Mouse (Mus musculus) thymus, postnatal 0 days (tissue): ENCODE data around the gene Smim14. TPM values are rescaled to one million over a fixed set of nuclear protein-coding genes. Genes with fewer than 3 reads are reported as not detected.

Experiments
- DNase-seq: peaks from one replicate; pipeline ENCODE4 v3.0.0-alpha.2; 2015; ENCODE audit warnings: low spot score
- polyA plus RNA-seq: library from polyadenylated mRNA; unstranded; fragments of >200 nt; fragmentation: Nextera tagmentation; extraction: Ambion mirVana; gene quantifications from 2 replicates; pipeline ENCODE4 v1.2.1, GENCODE M21; 2015

The Smim14 gene
- polyA plus RNA-seq, 1 experiment from 2014 or later, result 218 TPM

DNA sequence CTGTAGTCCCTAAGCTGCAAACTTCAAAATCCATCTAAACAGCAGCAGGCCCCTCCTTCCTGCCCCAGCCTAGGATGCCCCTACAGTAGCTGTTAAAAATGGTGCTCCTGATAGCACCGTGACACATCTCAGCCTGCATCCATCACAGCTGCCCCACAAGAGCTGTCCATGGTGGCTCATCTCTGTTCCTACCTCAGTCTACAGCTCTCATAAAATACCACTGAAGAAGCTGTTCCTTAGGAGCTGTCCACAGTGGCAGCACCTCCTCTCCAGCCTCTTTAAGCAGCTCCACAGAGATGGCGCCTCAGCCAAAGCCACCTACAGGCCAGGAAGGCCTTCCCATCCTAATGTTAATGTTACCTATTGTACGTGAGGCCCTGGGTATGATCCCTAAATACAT lies 70.1 kb downstream of the Smim14 start:
- no peak for DNase-seq

DNA sequence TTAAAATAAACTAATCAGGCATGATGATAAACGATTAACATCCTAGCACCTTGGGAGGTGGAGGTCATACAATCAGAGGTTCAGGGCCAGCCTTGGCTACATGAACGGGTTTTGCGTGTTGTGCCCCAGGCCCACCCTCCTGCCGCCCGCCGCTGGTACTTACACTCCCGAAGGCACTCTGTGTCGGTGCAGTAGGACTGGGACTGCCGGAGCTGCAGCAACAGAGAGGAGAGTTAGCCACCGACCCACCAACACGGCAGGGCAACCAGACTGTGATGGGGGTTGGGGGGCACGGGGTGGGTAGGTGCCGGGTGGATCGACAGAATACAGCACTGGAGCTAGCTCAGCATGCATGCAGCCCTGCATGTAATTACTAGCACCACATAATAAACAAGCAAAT lies 76.6 kb downstream of the Smim14 start:
- DNase-seq, result no peak

DNA sequence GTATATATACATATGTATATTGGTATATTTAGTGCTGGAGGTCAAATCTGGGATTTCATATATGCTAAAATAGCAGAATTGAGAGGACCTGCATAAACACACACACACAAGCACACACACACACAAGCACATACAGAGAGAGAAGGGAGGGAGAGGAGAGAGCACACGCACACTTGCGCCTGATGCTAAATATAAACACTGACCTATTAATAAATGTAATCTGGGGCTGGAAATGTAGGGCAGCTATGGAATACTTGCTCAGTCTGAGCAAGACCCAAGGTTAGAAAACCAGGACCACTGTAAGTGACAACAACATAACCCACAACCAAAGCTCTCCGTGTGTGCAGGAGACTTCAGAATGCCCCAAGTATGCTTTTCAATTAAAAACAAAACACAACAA lies 77.5 kb downstream of the Smim14 start:
- DNase-seq, result no peak

DNA sequence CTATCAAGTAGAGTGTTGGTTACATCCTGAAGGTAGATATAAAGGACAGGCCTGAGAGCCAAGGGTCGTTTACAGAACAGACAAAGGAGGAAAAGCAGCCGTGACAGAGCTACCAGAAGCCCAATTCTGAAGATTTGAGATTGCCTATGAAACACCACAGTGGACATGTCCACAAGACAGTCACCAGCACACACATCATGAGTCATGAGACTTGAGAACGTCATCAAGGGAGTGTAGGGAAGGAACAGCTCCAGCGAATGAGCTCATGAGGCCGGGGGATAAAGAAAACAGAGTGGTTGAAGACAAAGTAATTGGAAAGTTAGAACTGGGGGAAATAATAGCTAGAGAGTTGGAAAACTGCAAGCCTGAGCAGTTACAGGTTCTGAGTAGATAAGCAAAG lies 79.1 kb downstream of the Smim14 start:
- DNase-seq, result no peak

DNA sequence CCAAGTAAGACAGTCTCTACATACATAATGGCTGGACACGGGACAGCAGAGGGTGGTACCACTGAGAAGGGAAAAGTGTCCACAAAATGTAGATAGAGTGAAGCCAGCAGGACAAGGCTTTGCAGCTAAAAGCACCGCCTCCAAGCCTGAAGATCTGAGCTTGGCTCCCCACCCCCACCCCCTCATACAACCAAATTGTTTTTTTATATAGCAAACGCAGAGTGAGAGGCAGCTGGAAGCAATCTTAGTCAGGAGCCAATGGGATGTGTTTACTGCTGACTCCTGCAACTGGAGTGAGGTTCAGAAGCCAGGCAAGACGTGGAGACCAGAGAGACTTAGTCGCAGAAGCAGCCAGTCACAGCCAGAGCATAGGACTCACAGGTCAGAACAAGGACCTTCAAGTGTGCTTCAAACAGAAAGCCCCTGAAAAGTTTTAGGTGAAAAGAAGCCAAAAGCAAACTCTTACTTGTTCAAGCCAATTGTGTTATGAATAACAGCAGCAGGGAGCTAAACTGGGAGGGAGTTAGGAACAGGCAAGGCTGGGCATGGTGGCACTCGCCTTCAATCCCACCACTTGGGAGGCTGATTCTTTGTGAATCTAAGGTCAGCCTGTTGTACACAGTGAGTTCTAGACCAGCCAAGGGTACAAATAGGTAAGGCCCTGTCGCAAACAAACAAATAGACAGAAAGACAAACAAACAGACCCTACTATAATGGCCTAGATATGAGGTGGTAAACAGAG lies 79.7 kb downstream of the Smim14 start:
- no peak for DNase-seq

DNA sequence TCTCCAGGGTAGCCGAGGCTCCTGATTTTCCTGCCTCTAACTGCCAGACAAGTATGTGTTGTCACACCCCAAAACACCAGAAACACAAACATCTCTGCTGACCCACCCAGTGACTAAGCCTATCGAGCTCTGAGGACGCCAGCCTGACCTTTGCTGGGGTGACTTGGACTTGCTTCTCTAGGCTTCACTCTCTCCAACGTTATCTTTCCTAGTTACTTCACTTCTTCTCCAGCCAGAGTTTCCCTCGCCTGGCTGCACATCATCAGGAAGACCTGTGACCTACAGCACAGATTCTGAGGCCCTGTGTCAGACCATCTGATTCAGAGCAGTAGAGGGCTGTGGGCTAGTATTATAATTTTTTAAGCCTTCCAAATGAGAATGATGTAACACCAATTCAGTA lies 82.2 kb downstream of the Smim14 start:
- no peak for DNase-seq

DNA sequence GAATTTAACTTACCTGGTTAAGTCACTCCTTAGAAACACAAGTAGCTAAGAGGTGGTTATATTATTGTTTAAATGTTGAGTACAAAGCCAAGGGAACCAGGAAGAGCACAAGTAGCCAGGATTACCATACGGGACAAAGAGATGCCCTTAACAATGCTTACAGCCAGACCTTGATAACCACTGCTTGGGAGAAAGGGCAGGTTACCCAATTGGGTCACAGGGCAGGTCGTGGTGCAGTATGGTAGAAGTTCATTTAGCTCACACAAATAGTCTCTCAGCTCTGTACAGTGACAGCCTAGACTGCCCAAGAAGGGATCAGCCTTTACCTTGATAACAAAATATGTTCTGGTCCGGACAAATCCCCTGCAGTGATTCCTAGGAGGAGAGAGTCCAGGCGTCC lies 88.0 kb downstream of the Smim14 start:
- DNase-seq, result no peak

DNA sequence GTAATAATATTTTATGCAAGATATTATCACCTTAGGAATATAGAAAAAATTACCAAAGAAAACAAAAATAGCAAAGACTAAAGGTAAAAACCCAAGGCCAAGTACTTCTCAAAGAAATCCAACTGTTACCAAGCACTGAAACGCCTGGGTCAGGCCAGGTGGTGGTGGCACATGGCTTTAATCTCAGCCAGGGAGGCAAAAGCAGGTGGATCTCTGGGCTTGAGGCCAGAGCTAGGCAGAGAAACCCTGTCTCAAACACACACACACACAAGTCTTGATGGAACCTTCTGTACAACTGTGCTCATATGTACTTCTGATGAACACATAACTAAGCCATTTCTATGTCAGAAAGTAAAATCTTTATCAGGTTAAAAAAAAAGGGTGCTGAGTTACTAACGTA lies 89.2 kb downstream of the Smim14 start:
- DNase-seq, result no peak

DNA sequence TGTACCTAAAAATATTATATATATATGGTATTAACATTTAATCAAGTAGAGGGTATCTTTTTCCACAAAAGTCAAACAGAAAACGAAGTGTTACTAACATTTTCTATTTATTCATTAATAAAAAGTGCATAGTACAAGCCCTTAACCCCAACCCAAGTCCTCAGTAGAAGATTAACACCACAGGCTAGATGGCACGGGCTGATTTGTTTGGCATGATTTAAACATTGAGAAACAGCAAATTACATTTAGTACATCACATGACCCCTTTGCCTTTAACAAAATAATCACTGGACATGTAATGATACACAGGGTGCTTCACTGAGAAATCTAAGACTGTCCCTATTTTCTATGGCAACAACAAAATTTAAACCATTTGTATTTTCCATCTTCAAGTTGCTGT lies 90.2 kb downstream of the Smim14 start:
- no peak for DNase-seq

DNA sequence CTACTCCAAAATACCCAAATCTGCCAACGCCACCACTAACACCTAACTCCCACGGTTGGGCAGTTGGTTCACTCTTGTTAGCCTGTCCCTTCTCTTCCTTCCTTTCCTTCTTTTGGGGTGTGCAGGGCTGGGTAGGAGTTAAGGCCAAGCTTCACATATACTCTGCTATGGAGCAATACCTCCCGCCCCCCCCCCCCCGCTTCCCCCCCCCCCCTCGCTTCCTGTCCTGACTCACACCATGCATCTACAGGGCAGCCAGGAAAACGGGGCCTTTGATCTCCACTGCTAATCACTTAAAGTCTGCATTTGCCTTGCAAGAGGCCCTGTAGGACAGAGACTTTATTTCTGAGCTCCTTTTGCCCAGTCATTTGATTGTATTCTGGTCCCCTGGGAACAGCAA lies 92.0 kb downstream of the Smim14 start:
- DNase-seq, result no peak

DNA sequence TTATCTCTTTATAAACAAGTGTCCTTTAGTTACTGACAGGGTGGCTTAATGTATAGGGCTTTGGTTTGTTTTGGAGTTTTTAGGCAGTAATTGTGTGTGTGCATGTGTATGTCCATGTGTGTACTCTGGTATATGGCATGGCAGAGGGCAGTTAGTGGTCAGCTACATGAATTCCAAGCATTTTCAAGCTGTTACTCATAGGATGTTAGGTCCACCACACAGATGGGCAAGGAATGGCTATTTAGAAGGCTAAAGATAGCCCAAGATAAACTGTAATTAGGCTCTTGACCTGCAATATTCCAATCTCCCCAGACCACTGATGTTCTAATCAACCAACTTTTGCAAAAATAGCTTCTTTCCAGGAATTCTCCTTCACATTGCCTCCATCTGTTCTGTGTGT lies 98.9 kb downstream of the Smim14 start:
- DNase-seq, result no peak

DNA sequence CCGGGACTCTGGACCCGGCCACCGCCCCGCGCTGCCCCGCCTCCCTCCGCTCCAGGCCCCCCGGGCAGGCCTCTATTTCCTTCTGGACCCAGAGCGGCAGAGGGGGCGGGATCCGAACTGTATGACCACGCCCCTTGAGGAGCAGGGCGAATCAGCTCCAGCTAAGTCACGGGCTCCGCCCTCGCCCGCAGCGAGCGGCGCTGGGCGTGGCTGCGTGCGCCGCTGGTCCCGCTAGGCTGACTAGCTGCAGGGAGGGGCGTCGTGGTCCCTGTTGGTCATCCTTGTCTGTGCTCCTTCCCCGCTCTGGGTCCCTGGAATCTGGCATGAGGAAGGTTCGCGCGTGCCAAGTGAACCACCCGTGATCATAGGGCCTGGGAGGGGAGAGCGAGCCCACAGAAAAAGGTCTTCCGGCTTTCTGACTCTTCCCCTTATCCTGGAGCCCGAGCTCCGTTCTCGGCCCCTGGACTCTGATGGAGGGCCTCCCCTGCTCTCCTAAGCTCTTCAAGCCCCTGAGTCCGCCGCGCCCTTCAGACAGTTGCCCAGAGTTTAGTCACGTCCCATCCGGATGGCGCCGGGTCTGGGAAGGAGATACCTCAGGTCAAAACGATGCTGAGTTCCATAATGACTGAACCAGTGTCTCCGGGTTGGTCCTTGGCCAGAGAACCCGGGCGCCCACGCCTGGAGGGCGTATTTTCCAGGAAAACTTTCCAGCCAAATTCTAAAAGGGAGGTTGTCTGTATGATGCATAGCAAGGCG lies 101.0 kb downstream of the Smim14 start, which contains the start of gene Ugdh:
Gene Ugdh, minus strand, starts transcription at position 144 of the 756 bp plus-strand sequence.
- DNase-seq, result peak; percentile 95

DNA sequence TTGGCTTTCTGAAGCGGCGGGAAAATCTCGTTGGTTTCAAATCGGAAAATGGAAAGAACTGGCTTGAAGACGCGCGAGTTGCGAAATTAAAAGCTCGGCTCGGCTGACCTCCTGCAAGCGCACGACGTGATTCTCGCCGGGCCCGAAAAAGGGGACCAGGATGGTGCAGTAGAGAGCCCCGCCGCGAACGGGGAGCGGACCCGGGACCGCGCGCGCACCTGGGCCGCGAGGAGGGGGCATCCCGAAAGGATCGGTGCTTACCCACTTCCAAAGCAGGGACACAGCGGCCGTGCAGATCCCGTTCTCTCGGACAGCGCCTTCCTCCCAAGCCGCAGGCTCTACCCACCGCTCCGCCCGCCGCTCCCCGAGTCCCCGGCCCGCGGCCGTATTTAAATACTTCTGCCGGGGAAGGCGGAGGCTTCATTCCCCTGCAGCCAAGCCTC lies 101.6 kb downstream of the Smim14 start:
- DNase-seq, result no peak

DNA sequence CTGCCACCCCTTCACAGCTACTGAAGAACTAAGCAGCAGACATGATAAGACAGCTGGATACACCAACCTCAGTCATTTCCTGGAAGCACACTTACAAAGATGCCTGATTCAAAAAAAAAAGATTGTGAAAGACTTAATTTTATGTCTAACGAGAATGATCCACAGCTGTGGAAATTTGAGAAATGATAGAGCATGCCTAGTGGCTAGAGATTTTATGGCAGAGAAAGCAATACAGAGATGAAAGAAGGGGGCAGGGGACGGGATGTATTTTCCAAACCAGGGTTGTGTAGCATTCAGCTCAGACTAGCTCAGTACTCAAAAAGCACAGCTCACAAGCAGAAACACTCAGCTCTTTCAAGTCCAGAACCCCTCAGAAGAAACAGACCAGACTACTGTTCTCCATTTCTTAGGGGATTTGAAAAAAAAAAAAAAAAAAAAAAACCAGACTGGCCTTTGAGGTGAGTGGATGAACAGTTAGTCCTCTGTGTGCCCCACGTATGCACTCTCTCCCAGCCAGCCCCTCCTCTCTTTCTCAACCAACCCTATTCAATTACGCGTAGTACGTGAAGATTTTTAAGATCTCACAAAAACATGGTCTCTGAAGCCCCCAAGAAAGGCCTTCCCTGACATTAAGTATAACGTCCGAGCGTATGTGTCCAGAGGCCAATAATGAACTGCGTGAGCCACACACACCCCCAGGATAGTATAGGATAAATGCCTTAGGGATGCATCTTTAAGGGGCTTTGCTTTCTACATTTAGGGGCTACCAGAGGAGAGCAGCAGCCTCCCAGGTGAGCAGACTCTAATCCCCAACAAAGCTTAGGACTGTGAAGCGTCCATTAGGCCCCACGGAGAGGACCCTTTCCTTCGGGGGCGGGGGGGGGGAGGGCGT lies 102.3 kb downstream of the Smim14 start:
- DNase-seq, result peak; percentile 16

DNA sequence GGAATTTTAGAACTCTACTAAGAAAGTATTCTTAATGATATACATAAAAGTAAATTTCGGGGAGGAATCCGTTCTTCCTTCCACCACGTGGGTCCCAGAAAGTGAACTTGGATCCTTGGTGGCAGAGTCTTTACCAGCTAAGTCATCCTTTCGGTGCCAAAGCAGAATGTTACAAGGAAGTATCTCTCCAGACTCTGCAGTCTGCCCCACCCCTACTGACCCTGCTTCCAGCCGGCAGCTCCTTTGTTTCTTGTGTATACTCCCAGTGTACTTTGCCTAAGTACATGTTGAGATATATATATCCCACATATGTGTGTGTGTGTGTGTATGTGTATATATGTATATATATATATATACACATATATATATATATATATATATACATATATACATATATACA lies 107.5 kb downstream of the Smim14 start:
- no peak for DNase-seq

DNA sequence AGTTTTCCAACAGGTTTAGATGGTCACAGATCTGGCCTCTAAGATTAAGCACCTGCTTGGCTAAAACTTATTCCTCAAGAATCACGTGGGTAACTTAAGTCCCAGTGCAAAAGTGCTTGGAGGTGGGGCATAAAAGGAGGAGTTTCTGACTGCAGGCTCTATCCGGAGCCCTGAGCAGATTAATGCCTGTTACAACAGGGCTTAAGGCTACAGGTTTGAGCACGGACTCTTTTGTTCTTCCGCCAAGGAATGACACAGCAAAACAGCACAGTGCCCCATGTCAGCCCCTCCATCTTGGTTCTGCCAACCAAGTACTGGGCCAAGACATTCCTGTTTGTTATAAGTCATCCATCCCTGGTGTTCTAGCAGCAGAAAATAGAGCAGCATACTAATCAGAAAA lies 108.7 kb downstream of the Smim14 start:
- DNase-seq, result no peak

DNA sequence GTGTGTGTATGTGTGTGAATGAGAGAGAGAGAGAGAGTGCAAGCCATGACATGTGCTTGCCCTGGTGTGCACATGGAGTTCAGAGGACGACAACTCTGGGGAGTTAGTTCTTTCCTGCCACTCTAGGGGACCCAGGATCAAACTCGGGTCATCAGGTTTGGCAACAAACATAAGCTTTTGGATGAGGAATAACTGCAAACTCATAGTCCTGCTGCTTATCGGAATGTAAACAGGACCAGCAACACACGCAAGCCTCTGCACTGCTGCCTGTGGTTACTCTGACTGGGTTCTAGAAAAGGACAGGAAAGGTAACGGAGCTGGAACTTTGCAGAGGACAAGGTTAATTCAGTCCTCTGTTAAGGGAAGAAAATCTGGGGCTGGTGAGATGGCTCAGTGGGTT lies 111.7 kb downstream of the Smim14 start:
- no peak for DNase-seq

DNA sequence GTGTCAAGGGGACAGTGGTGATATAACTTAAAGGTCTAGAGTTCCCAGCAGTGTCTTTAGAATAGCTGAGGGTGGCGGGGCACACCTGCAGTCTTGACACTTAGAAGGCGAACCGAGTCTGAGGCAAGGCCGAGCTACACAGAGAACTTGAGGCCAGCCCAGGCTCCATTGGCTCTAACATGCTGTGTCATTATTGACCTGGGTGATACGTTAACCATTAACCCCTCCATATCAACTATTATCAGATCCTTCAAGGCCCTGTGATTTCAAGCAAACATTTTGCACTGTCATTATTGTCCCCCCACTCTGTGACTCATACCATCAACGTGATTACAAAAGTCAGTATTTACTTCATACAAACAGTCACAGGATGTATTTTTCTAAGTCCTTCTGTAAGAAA lies 112.8 kb downstream of the Smim14 start:
- no peak for DNase-seq

DNA sequence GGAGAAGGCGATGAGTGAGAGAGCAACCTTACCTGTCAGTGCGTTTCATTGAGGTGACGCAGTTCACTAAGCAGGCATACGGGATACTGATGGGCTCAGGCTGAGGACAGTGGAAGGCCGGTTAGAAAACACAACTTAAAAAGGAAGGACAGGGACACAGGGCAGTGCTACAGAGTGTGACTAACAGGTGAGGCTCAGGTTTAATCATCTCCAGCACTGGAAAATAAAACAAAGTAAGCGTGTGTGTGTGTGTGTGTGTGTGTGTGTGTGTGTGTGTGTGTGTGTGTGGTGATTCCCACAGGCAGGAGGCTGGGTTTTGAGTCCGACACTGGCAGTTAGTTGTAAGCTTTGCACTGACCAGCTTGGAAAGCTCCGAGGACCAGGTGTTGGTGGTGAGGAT lies 114.2 kb downstream of the Smim14 start:
- DNase-seq, result no peak

DNA sequence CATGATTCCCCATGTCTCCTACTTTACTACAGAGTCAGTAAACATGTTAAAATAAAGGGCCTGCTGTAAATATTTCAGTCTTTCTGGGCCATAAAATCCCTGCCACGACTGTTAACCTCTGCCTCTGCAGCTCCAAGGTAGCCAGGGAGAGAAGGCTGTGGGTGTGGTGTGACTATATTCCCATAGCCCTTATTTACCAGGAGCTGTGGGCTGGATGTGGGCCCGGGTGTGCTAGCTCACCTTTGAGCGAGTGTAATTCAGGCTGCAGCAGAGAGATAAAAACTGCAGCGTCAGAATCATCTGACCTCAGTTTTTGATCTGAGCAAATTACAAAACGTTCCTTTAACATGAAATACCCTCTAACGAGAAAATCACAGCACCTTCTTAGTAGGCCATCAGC lies 116.2 kb downstream of the Smim14 start:
- DNase-seq, result no peak

DNA sequence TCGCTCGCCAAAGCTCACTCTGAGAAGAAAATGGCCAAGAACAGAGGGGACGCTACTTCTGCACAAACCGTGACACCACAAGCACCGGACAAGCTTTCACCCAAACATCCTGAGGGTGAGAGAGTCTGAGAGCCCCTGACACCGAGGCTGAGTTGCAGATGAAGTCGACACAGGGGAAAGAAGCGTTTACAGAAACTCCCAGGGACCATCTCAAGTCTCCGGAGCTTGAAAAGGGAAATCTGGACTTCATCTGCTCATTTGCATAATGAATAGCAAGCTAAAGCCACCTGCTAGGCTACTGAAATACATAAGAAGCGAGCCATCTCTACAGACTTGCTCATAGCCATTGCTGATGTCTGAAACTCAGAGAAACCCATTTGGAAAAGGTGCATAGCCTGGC lies 117.8 kb downstream of the Smim14 start:
- no peak for DNase-seq
